Mouse (Mus musculus): ENCODE data around the gene Myo5a. TPM values are rescaled to one million over a fixed set of nuclear protein-coding genes. Genes with fewer than 3 reads are reported as not detected.
A peak's percentile ranks its signal among the peaks of the same experiment; 100 is the strongest.

Myo5a gene
- polyA plus RNA-seq, 1 experiment from 2014 or later, result 25.1 TPM

DNA sequence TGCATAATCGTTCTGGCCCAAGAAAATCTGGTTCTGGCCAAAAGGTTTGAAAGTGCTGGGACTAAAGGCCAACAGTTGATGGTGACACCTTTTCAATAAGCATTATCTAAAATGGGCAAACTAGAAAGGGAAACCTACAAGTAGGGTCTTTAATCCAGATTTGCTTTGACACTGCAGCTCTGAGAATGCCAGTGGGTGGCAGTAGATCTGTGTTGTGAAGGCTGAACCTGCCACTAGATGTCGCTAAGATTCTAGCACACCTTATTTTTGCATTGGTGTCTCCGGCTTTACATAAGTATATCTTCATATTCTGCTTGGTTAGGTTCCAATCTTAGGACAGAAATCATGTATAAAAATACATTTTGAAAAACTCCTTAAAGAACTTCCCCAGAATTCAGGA, 20.8 kb upstream of the Myo5a start:
- Histone ChIP-seq H3K27ac (replicated peaks; ENCODE audit: low read depth, low read length) (no peak overlapping the region), H3K27me3 (replicated peaks; ENCODE audit: control insufficient read depth, insufficient read depth, low read length) (no peaks in the 10 kb centered on the region), H3K4me1 (ENCODE audit: control insufficient read depth, insufficient read depth, low read length) (no peaks in the 10 kb centered on the region), H3K9ac (ENCODE audit: low read depth, low read length) (no peak overlapping the region), H3K4me2 (ENCODE audit: low read depth, low read length) (no peak overlapping the region), H3K4me3 (ENCODE audit: low read depth, low read length) (no peak overlapping the region), H3K9me3 (ENCODE audit: control insufficient read depth, low read length) (no peaks in the 10 kb centered on the region), H3K36me3 (ENCODE audit: control insufficient read depth, insufficient read depth, low read length) (peaks cover 8% of the 10 kb centered on the region; the same call in 1 of the 2 replicates)
- WGBS, result 35% methylated on average over 3 of the region's 3 CpGs
- peak; percentile 85 for DNase-seq (ENCODE audit: low spot score)
- 0 out of 2 replicates have a peak, but pooled peaks have one; percentile 26 for ATAC-seq (ENCODE audit: low read depth)

DNA sequence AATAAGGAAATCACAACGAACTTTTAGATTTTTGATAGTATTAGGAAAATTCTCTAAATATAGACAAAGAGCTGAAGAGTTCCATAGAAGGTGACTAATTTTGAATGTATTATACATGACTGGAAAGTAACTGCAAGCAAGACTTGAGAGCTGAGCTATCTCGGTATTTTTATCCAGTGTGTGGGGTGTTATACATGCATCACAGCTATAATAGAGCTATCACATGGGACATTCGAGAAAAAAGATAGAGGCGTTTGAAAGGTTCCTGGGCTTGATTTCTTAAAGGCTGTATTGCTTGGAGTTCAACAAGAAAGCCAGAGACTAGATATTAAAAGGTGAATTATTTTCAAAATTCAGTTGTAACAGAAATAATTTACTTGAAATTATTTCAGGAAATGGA, 19.0 kb upstream of the Myo5a start:
- H3K27me3 ChIP-seq (replicated peaks; ENCODE audit: control insufficient read depth, insufficient read depth, low read length), result no peaks in the 10 kb centered on the region
- H3K4me3 ChIP-seq (ENCODE audit: low read depth, low read length), result no peak overlapping the region
- H3K9ac ChIP-seq (ENCODE audit: low read depth, low read length), result no peak overlapping the region
- 87% methylated on average over 4 of the region's 4 CpGs for WGBS
- no peaks in the 10 kb centered on the region for H3K4me1 ChIP-seq (ENCODE audit: control insufficient read depth, insufficient read depth, low read length)
- H3K27ac ChIP-seq (replicated peaks; ENCODE audit: low read depth, low read length), result no peak overlapping the region
- H3K4me2 ChIP-seq (ENCODE audit: low read depth, low read length), result no peak overlapping the region
- no peak for ATAC-seq (ENCODE audit: low read depth)
- DNase-seq (ENCODE audit: low spot score), result no peak
- H3K9me3 ChIP-seq (ENCODE audit: control insufficient read depth, low read length), result no peaks in the 10 kb centered on the region
- peaks cover 10% of the 10 kb centered on the region for H3K36me3 ChIP-seq (ENCODE audit: control insufficient read depth, insufficient read depth, low read length)

DNA sequence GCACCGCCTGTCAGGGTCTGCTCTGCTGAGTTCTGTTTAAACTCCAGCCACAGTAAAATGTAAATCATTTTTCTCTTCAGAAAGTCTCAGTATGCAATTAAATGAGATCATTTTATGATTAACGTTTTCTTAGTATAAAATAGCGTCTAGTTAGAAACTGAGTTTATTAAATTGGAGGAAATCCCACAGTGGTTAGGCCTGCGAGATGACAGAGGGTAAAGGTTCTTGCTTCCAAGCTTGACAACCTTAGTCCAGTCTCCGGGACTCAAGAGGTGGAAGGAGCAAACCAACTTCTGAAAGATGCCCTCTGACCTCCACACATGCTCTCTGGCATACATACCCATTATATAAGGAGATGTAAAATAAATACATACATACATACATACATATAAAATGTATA, 15.8 kb upstream of the Myo5a start:
- Histone ChIP-seq H3K27ac (replicated peaks; ENCODE audit: low read depth, low read length) (no peak overlapping the region), H3K36me3 (ENCODE audit: control insufficient read depth, insufficient read depth, low read length) (peaks cover 29% of the 10 kb centered on the region), H3K4me3 (ENCODE audit: low read depth, low read length) (no peak overlapping the region), H3K9ac (ENCODE audit: low read depth, low read length) (no peak overlapping the region), H3K4me1 (ENCODE audit: control insufficient read depth, insufficient read depth, low read length) (no peaks in the 10 kb centered on the region), H3K27me3 (replicated peaks; ENCODE audit: control insufficient read depth, insufficient read depth, low read length) (no peaks in the 10 kb centered on the region), H3K9me3 (ENCODE audit: control insufficient read depth, low read length) (no peaks in the 10 kb centered on the region), H3K4me2 (ENCODE audit: low read depth, low read length) (no peak overlapping the region)
- no peak for ATAC-seq (ENCODE audit: low read depth)
- no peak for DNase-seq (ENCODE audit: low spot score)
- WGBS, result 84% methylated on average over 5 of the region's 5 CpGs

DNA sequence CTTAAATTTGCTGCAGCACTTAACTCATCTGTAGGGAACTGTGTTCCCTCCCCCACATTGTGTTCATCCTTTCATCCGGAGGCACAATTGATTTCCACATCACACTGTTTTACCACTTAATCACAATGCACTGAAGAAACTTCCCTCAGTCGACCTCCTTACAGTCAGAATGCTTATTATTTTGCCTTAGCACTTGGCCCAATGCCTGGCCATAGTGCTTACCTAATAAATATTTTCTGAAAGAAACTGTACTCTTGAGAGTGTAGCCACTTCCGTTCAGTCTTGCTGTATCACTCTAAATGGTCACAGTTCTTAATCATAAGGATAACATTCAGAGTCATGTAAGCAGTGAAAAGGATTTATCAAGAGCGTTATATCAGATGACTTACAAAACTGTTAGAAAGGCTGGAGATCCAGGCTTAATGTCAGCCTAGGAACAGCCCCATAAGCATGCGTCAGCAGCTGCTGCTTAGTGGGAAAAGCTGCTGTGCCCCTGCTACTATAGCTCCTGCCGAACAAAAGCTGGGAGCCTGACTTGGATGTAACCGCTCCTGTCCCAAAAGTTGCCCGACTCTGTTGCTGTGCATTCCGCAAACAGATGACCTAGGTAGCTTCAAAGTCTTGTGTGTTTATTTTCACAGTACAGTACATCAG, 6.0 kb upstream of the Myo5a start:
- DNase-seq (ENCODE audit: low spot score), result peak; percentile 53
- Histone ChIP-seq H3K36me3 (ENCODE audit: control insufficient read depth, insufficient read depth, low read length) (peaks cover 3% of the 10 kb centered on the region; the same call in 1 of the 2 replicates), H3K27ac (replicated peaks; ENCODE audit: low read depth, low read length) (no peak overlapping the region), H3K9ac (ENCODE audit: low read depth, low read length) (no peak overlapping the region), H3K4me1 (ENCODE audit: control insufficient read depth, insufficient read depth, low read length) (no peaks in the 10 kb centered on the region), H3K27me3 (replicated peaks; ENCODE audit: control insufficient read depth, insufficient read depth, low read length) (no peaks in the 10 kb centered on the region), H3K4me3 (ENCODE audit: low read depth, low read length) (no peak overlapping the region), H3K9me3 (ENCODE audit: control insufficient read depth, low read length) (no peaks in the 10 kb centered on the region), H3K4me2 (ENCODE audit: low read depth, low read length) (no peak overlapping the region)
- ATAC-seq (ENCODE audit: low read depth), result peak; percentile 18; the same call in 1 of the 2 replicates
- 66% methylated on average over 9 of the region's 9 CpGs for WGBS

DNA sequence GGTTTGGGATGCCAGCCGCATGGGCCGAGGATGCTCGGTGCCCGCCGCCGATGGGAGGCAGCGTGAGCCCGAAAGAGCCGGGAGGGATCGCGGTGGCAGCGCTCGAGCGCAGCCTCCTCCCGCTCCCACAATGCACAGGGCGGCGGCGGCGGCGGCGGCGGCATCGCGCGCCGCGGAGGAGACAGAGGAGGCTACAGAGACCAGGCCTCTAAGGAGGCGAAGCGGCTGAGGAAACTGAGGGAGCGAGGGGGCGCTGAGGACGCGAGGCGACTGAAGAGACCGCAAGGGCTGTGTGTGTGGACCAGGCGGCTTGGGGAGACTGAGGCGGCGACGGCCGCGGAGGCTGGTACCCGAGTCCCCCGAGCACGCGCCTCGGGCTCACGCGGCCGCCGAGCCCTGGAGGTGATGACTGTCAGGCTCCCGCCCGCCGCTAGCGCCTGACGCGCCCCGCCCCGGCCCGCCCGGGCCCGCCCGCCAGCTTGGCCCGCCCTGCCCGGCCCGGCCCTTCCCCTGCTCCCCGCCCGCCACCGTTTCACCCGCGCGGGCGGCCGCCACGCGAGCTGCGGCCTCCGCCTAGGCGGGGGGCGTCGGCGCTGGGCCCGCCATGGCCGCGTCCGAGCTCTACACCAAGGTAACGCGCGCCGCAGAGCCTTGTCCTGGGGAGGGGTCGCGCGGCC, 352 bp downstream of the Myo5a start:
- H3K4me1 ChIP-seq (ENCODE audit: control insufficient read depth, insufficient read depth, low read length), result peaks cover 8% of the 10 kb centered on the region; the same call in 1 of the 2 replicates
- peak overlapping the region; percentile 81 for H3K9ac ChIP-seq (ENCODE audit: low read depth, low read length)
- H3K36me3 ChIP-seq (ENCODE audit: control insufficient read depth, insufficient read depth, low read length), result no peaks in the 10 kb centered on the region
- peak overlapping the region; percentile 69 for H3K4me2 ChIP-seq (ENCODE audit: low read depth, low read length)
- peak overlapping the region; percentile 93 for H3K27ac ChIP-seq (replicated peaks; ENCODE audit: low read depth, low read length)
- H3K9me3 ChIP-seq (ENCODE audit: control insufficient read depth, low read length), result no peaks in the 10 kb centered on the region
- 0% methylated on average over 12 of the region's 92 CpGs for WGBS
- ATAC-seq (ENCODE audit: low read depth) (peak; percentile 97), DNase-seq (ENCODE audit: low spot score) (peak; percentile 89)
- peak overlapping the region; percentile 76 for H3K4me3 ChIP-seq (ENCODE audit: low read depth, low read length)
- H3K27me3 ChIP-seq (replicated peaks; ENCODE audit: control insufficient read depth, insufficient read depth, low read length), result no peaks in the 10 kb centered on the region

DNA sequence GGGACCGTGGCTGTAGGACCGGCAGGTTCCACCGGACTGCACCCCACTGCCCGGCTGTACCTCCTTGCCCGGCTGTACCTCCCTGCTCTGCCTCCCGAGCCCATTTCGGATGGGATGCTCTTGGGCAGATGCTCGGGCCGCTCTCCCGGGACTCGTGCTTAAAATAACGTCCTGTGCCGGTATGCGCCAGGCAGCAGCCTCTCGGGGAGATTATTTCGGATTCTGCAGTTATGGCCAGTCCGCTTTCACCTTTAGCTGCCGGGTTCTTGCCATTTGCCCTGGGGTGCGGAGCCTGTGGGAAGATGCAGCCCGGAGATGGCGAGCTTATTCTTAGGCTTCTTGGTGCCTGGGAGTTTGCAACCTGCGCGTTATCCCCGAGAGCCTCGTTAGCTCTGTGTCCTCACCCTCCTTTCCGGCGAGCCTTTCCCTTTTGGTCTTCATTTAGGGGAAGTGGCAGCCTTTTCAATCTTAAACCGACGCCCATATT, 934 bp downstream of the Myo5a start:
- Histone ChIP-seq H3K9ac (ENCODE audit: low read depth, low read length) (peak overlapping the region; percentile 81), H3K4me3 (ENCODE audit: low read depth, low read length) (peak overlapping the region; percentile 76), H3K36me3 (ENCODE audit: control insufficient read depth, insufficient read depth, low read length) (no peaks in the 10 kb centered on the region), H3K27ac (replicated peaks; ENCODE audit: low read depth, low read length) (peak overlapping the region; percentile 93), H3K9me3 (ENCODE audit: control insufficient read depth, low read length) (no peaks in the 10 kb centered on the region), H3K4me1 (ENCODE audit: control insufficient read depth, insufficient read depth, low read length) (peaks cover 8% of the 10 kb centered on the region; the same call in 1 of the 2 replicates), H3K27me3 (replicated peaks; ENCODE audit: control insufficient read depth, insufficient read depth, low read length) (no peaks in the 10 kb centered on the region), H3K4me2 (ENCODE audit: low read depth, low read length) (peak overlapping the region; percentile 69)
- under 1% methylated on average over 24 of the region's 29 CpGs for WGBS
- DNase-seq (ENCODE audit: low spot score) (peak; percentile 53), ATAC-seq (ENCODE audit: low read depth) (peak; percentile 9; the same call in 1 of the 2 replicates)

DNA sequence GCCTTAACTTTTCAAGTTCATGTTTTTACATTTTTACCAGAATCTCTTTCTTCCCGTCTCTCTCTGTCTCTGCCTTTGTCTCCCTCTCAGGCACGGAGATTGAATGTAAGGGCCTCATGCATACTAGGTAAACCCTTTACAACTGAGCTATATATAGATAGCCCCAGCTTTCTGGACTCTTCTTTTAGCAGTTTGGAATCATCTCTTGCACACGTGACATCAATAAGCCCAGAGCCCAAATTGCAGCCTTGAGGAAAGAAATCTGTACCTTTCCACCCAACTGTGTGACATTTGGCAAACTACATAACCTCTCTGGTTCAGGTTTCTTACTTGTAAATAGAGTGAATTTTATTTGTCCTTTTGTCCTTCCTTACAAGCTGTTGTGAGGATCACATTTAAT, 1.5 kb downstream of the Myo5a start:
- ATAC-seq (ENCODE audit: low read depth) (no peak), DNase-seq (ENCODE audit: low spot score) (no peak)
- H3K27me3 ChIP-seq (replicated peaks; ENCODE audit: control insufficient read depth, insufficient read depth, low read length), result no peaks in the 10 kb centered on the region
- WGBS, result 22% methylated on average over 3 of the region's 3 CpGs
- peaks cover 8% of the 10 kb centered on the region; the same call in 1 of the 2 replicates for H3K4me1 ChIP-seq (ENCODE audit: control insufficient read depth, insufficient read depth, low read length)
- H3K36me3 ChIP-seq (ENCODE audit: control insufficient read depth, insufficient read depth, low read length), result no peaks in the 10 kb centered on the region
- H3K4me3 ChIP-seq (ENCODE audit: low read depth, low read length), result peak overlapping the region; percentile 76
- peak overlapping the region; percentile 81; the same call in 1 of the 2 replicates for H3K9ac ChIP-seq (ENCODE audit: low read depth, low read length)
- H3K9me3 ChIP-seq (ENCODE audit: control insufficient read depth, low read length), result no peaks in the 10 kb centered on the region
- no peak overlapping the region; the same call in 1 of the 2 replicates for H3K27ac ChIP-seq (replicated peaks; ENCODE audit: low read depth, low read length)
- H3K4me2 ChIP-seq (ENCODE audit: low read depth, low read length), result peak overlapping the region; percentile 69

DNA sequence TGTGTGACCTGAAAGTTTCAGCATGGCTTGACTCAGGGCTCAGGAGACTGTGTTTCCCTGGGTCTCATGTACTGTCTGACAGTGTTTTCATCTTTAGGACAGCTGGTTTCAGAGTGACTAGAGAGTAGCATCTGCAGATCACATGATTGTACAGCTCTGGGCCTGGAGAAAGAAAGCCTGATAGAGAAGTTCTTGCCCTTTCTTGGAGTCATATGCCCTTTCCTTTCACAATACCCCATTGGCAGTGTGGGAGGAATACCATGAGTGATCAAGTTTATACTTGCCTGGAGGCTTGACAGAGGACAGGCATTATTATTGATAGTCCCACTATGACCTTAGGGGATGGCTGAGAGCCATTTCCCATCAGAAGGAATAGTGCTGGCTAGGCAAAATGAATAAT, 6.4 kb downstream of the Myo5a start:
- ATAC-seq (ENCODE audit: low read depth) (no peak), DNase-seq (ENCODE audit: low spot score) (no peak)
- no peaks in the 10 kb centered on the region for H3K27me3 ChIP-seq (replicated peaks; ENCODE audit: control insufficient read depth, insufficient read depth, low read length)
- H3K4me2 ChIP-seq (ENCODE audit: low read depth, low read length), result no peak overlapping the region
- H3K9ac ChIP-seq (ENCODE audit: low read depth, low read length), result no peak overlapping the region
- no peak overlapping the region for H3K4me3 ChIP-seq (ENCODE audit: low read depth, low read length)
- no peak overlapping the region for H3K27ac ChIP-seq (replicated peaks; ENCODE audit: low read depth, low read length)
- no peaks in the 10 kb centered on the region for H3K36me3 ChIP-seq (ENCODE audit: control insufficient read depth, insufficient read depth, low read length)
- 0 out of 2 replicates have a peak, but pooled peaks cover 4% of the 10 kb centered on the region for H3K4me1 ChIP-seq (ENCODE audit: control insufficient read depth, insufficient read depth, low read length)
- H3K9me3 ChIP-seq (ENCODE audit: control insufficient read depth, low read length), result no peaks in the 10 kb centered on the region
